Mouse (Mus musculus) frontal cortex, adult 2 months (tissue): ENCODE measurements around the gene Gm40193. TPM values are rescaled to one million over a fixed set of nuclear protein-coding genes. Genes with fewer than 3 reads are reported as not detected.
"Not testable (repeated sequence)": the region's sequence is repeated elsewhere in the genome, so short reads cannot be mapped to it uniquely, and the experiment has no call there.

Experiments
- DNase-seq, 2 experiments: peaks; one replicate each; pipeline ENCODE4 v3.0.0; 2022; ENCODE audit warnings: low spot score in 1 of 2; ENCODE audit errors: extremely low spot score in 1 of 2
- polyA plus RNA-seq: library from polyadenylated mRNA; depleted of rRNA; stranded (reverse); fragments of >200 nt; gene quantifications from 2 replicates; pipeline ENCODE4 v1.2.3, GENCODE M21; 2012

The Gm40193 gene
- polyA plus RNA-seq, 1 experiment, result not detected

- peak in 1 of 2 experiments; percentile 42 for DNase-seq
Measured at GRCm38 (mm10) chr11:70541415-70541814, 8.7 kb upstream of the Gm40193 start.

GRCm38 (mm10) chr11:70540928-70541327 lies 8.2 kb upstream of the Gm40193 start:
- no peak for DNase-seq

- DNase-seq, result peak; percentile 43 to 76
Measured at GRCm38 (mm10) chr11:70539877-70540587, 7.3 kb upstream of the Gm40193 start, which contains the start of gene Pld2. Gene Pld2 (plus strand): TSS chr11:70540064.

- DNase-seq, result no peak
Measured at GRCm38 (mm10) chr11:70539423-70539822, 6.7 kb upstream of the Gm40193 start.

- not testable (repeated sequence) for DNase-seq
Measured at GRCm38 (mm10) chr11:70531065-70531464, 1.7 kb downstream of the Gm40193 start.

GRCm38 (mm10) chr11:70528610-70529009 lies 4.1 kb downstream of the Gm40193 start:
- DNase-seq, result no peak

- no peak for DNase-seq
Measured at GRCm38 (mm10) chr11:70526211-70526610, 6.5 kb downstream of the Gm40193 start.

- no peak for DNase-seq
Measured at GRCm38 (mm10) chr11:70525726-70526125, 7.0 kb downstream of the Gm40193 start.

- DNase-seq, result peak; percentile 96
Measured at GRCm38 (mm10) chr11:70525184-70525678, 7.5 kb downstream of the Gm40193 start, which contains the start of gene Psmb6. Gene Psmb6 (plus strand): TSS chr11:70525367.

- no peak for DNase-seq
Measured at GRCm38 (mm10) chr11:70524782-70525181, 8.0 kb downstream of the Gm40193 start.

GRCm38 (mm10) chr11:70523306-70523989 lies 9.3 kb downstream of the Gm40193 start:
- DNase-seq, result not testable (repeated sequence)

GRCm38 (mm10) chr11:70520178-70520769 lies 12.5 kb downstream of the Gm40193 start:
- no peak for DNase-seq

GRCm38 (mm10) chr11:70518923-70519322 lies 13.8 kb downstream of the Gm40193 start, which contains the start of gene Gltpd2:
Gene Gltpd2 (plus strand): TSS chr11:70519196.
- DNase-seq, result no peak

- DNase-seq, result no peak
Measured at GRCm38 (mm10) chr11:70518436-70518835, 14.3 kb downstream of the Gm40193 start.

- DNase-seq, result peak in 1 of 2 experiments; percentile 66
Measured at GRCm38 (mm10) chr11:70516352-70516751, 16.4 kb downstream of the Gm40193 start.

GRCm38 (mm10) chr11:70514288-70514687 lies 18.5 kb downstream of the Gm40193 start, which contains the start of gene Vmo1:
Gene Vmo1 (minus strand): TSS chr11:70514616.
- DNase-seq, result no peak

GRCm38 (mm10) chr11:70513520-70513919 lies 19.2 kb downstream of the Gm40193 start:
- no peak for DNase-seq

GRCm38 (mm10) chr11:70512709-70513342 lies 19.9 kb downstream of the Gm40193 start:
- no peak for DNase-seq

GRCm38 (mm10) chr11:70511825-70512224 lies 20.9 kb downstream of the Gm40193 start:
- DNase-seq, result no peak

- no peak for DNase-seq
Measured at GRCm38 (mm10) chr11:70511242-70511641, 21.5 kb downstream of the Gm40193 start.
